Mouse (Mus musculus): ENCODE data around the gene Elof1.
"Not testable (repeated sequence)": the region's sequence is repeated elsewhere in the genome, so short reads cannot be mapped to it uniquely, and the experiment has no call there.

Gene Elof1

DNA sequence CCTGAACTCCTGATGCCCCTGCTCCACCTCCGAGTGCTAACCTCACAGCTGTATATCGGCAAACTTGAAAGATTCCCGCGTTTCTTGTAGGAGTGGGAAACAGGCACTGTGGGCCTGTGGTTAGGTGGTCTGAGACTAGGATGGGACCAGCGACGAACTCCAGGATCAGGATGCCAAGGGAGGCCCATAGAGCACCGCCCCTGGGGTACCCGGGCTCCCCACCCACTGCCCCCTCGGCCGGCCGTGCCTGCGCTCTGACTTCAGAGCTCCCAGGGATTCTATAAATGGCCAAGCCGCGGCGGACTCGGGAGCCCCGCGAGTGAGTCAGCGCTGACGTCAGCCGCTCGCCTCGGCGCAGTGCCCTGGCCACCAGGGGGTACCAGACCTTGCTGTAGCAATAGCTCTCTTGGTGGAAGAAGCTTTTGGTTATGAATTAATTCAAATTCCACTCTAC lies 21.1 kb downstream of the Elof1 start:
- DNase-seq (ENCODE audit: extremely low spot score, low spot score) = peak; percentile 80

DNA sequence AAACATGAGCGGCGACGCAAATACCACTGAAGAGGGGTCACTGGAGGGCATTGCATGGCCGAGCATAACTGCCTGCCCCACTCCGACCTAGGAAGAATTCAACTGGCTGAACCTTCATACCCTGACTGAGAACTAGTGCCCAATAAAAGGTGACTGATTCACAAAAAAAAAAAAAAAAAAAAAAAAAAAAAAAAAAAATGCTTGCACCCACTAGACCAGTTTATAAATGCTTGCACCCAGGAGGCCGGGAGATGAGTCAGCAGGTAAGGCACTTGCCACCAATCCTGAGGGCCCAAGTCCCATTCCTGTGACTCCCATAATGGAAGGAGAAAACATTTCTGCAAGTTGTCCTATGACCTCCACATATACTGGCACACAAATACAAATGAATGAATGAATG lies 24.2 kb downstream of the Elof1 start:
- no peak for DNase-seq (ENCODE audit: extremely low spot score, low spot score)

DNA sequence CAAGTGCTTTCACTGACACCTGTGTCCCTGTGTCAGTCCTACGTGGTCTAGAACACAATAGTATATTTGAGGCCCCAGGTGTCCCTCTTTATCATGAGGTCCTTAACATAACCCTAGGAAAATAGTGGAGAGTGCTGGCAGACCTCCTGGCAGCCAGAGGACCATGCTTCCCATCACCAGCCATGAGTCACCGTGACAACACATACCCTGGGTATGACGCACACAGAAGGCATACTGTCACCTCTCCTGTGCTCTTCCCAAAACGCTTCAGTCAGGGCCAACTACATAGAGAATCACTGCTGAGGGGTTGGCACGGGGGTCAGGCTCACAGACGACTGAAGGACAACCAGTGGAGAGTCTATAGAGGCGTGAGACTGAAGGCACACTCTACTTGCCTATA lies 27.0 kb downstream of the Elof1 start:
- DNase-seq (ENCODE audit: extremely low spot score, low spot score) = no peak

DNA sequence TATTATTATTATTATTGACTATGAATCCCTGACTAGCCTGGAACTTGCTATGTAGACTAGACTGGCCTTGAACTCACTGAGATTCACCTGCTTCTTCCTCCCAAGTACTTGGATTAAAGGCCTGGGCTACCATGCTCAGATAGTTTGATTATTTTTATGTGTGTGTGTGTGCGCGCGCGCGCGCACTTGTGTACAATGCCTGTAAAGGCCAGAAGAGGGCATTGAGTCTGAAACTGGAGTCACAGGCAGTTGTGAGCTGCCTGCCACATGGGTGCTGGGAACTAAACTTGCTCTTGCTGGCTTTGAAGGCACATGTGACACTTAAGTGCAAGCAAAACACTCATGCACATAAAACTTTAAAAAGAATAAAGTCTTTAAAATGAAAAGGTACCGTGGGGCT lies 27.7 kb downstream of the Elof1 start:
- DNase-seq (ENCODE audit: extremely low spot score, low spot score) = no peak

DNA sequence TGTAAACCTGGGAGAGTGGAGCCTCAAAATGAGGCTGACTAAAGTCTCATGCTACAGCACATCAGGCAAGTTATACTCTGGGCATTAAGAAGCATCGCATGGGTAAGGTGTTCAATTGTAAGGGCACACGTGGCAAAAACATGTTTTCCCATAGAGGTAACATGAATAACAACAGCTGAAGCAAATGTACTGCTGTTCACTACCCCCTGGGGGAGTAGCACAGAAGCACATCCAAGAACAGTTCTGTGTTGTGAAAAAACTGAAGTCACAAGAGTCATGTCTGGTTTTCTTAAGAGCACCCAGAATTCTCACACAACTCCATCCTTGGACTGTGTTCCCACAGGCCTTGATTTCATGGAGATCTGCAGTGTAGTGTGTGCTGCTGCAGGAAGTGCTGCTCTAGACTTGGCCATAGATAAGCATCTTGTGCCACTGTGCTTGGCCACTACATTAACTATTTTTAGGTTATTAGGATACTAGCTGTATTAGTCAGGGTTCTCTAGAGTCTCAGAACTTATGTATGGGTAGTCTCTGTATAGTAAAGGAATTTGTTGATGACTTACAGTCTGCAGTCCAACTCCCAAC lies 29.8 kb downstream of the Elof1 start:
- DNase-seq (ENCODE audit: extremely low spot score, low spot score) = no peak

DNA sequence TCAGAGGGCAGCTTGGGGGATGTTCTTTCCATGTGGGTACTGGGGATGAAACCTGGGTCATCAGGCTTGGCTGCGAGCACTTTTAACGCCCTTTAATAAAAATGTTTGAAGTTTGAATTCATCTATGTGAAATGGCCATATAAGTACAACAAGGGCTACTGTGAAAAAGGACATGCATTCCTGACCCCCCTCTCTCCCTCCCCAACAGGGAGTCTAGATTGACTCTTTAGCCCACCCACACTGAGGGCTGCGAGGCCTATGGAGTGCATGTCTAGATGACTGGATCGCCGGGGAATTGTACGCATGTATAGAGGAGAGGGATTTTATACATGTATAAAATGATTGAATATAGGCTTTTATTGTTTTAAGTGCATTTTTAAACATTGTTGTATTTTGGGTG lies 31.0 kb downstream of the Elof1 start:
- DNase-seq (ENCODE audit: extremely low spot score, low spot score) = no peak

DNA sequence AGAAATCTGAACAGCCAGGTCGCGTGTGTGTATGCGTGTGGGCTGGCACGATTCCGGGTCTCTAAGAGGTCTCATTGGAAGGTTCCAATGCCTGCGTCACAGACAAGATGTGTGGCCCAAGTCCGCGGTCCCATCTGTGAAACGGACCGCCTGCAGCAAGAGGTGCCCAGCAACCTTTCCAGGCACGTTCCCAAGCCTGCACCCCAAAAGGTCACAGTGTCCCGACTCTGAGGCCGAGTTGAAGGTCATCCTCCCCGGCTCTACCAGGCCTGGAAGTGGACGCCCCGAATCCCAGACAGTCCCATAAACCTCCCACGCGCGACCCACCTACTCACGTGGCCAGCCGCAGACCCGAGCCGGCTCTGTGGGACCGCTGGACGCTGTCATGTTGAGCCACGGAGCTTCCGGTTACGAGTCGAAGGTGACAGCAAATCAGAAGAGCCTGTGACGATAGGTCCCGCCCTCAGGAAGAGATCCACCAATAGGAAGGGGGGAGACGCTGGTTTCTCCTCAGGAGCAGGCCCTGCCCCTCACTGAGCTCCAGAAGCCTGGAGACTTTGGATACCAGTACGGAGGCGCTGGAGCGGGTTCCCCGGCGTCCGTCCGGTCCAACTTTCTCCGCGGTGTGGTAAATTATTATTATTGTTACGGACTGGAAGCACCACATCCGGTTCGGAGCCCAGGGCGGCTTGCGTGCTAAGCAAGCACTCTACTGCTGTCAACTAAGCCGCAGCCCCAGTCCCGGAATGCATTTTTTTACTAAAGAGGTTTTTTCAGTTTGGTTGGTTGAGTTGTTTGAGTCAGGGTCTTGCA lies 31.7 kb downstream of the Elof1 start, which contains the start of gene Ecsit:
TSS of gene Ecsit (minus strand) at position 417 of the 813 bp plus-strand sequence.
- peak; percentile 87 for DNase-seq (ENCODE audit: extremely low spot score, low spot score)

DNA sequence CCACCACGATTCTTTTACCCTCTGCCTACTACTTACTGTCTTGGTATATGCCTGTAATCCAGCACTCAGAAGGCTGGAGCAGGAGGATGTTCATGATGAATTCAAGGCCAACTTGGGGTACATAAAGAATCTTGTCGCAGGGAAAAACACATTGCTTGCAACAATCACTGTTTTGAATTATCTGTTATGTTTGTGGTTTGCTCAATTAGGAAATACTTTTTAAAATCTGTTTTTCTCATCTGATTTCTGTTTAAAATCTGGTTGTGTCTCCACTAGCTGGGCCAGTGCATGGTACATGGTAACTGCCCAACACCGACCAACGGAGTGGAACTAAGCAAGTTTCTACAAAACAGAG lies 32.3 kb downstream of the Elof1 start:
- DNase-seq (ENCODE audit: extremely low spot score, low spot score) = no peak

DNA sequence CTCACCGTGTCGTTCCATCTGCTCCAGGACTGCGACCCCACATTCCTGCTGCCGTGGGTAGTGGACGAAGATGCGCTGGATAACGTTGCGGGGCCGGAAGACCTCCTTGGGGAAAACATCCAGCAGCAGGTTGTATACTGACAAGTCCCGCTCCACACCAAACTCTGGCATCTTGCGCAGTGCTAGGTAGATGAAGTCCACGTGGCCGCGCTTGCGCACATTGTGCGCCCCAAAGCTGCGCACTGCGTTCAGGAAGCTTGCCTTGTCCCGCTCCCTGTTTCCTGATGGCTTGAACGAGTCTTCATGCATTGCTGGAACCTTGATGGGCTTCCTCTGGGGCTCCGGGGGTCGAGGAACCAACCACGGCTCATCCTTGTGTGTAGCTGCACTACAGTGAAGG lies 40.7 kb downstream of the Elof1 start:
- no peak for DNase-seq (ENCODE audit: extremely low spot score, low spot score)

DNA sequence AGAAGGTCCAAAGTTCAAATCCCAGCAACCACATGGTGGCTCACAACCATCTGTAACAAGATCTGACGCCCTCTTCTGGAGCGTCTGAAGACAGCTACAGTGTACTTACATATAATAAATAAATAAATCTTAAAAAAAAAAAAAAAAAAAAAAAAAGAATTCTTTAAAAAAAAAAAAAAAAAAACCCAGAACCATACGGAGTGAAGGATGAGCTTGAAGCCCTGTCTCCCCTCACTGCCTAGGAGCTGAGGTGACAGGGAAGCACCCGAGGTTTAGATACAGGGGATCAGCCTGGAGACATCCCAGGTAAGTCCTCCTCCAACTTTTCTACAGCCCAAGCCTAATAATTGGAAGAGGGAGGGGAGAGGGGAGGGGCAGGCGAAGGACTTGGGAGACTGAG lies 41.2 kb downstream of the Elof1 start:
- not testable (repeated sequence) for DNase-seq (ENCODE audit: extremely low spot score, low spot score)

DNA sequence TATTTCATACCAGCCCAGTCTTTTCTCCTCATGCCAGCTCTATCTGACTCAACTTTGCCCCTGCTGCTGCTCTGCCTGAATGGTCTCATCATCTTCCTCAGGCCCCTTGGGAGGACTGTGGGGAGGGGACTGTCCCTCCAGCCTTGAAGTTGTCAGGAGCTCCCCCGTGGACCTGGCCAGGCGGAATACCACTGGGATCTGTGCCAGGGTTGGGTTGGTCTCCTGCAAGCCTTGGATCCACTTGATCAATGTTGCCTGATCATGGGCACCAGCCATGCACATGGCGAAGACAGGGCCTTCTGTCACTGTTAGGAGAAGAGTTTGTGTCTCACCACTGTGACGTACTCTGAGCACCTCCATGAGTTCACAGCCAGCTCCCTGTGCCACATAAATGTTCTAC lies 44.7 kb downstream of the Elof1 start:
- no peak for DNase-seq (ENCODE audit: extremely low spot score, low spot score)

DNA sequence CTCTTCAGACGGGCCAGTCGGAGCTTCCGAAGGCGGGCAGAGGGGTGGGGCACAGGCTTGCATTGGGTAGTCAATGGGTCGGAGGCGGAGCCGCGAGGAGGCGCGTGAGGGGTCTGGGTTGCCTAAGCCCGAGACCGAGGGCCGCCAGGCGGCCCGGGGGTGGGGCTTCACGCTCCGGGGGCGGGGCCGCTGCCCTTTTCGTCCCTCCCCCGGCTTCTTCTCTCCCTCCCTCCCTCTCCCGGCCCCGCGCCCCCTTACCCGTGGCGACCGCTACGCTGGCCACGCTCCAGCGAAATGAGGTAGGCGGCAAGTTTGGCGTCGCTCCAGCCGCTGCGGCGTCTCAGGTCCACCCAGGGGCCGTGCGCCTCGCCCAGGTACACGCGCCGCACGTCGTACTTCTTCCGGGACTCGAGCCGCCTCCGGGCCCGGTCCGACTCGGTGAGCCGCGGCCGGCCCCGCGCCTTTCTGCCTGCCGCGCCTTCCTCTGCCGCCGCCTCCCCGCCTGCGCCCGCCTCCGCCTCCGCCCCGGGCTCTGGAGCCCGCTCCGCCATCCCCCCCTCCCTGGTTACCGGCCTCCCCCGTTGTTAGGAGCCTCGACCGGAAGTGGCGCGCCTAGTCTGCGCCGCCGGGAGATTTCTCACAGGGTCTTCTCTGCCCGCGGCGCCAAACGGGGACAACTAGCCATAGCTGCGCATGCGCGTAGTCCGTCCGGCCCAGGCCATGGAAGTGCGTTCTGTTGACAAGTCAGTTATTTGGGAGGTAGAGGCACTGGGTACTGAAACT lies 46.0 kb downstream of the Elof1 start, which contains the start of the genes Gm49318 and Zfp653:
TSS of gene Gm49318 (minus strand) at position 469 of the 783 bp plus-strand sequence.
TSS of gene Zfp653 (minus strand) at position 586 of the 783 bp plus-strand sequence.
- DNase-seq (ENCODE audit: extremely low spot score, low spot score) = peak; percentile 95

DNA sequence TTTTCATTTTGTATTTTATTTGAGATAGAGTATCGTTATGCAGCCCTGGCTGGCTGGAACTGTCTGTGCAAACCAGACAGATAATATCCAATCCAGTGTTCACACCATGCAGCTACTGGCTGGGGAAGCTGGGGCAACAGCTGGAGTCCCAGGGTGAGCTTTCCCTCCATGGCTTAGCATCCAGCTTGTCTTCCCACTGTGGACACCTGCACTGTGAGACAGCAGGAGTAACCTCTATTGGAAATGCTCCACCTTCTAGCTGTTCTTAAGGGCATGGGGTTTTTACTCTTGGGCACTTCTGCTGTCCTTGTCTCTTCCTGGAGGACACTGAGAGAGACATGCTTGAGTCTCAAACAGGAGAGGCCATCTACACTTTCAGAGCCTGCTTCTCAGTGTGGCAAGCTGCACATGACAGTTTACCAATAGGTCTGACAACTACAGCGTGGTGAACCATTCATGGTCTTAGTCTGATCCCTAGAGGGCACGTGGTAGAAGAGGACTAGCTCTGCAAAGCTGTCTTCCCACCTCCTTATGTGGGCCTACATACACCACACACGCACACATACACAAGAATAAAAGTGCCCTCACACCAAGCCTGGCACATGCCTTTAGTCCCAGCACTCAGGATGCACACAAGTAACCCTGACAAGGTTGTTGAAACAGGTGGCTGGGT lies 47.0 kb downstream of the Elof1 start:
- DNase-seq (ENCODE audit: extremely low spot score, low spot score) = no peak

DNA sequence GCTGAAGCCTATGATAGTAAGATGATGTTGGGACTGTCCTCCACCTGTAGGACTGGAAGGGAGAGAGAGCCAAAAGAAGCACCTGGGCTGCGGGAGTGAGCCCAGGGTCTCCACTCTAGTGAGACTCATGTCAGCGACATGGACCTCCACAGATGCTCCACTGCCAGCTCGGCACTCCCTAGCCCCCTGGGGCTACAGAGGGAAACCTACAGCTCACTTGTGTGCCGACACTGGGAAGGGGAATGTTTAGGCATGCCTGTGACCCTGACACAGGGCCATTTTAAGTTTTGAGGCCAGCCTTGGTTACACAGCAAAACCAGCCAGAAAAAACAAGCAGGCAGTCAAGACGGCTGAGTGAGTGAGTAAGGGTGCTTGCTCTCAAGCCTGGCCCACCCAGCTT lies 49.8 kb downstream of the Elof1 start:
- DNase-seq (ENCODE audit: extremely low spot score, low spot score) = no peak

DNA sequence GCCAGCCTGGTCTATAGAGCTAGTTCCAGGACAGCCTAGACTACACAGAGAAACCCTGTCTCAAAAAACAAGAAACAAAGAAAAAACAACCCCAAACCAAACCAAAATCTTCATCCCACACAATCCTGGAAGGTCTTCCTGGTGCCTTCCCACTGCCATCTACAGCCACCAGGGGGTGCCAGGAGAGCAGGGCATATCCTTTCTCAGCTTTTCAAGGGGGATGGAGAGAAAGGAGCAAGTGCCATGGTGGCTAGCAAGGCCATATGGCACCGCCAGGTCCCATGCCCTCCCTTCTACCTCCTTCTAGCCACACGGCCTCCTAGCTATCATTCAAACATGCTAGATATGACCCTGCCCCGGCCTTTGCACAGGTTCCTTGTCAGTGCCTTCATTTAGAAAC lies 50.5 kb downstream of the Elof1 start:
- DNase-seq (ENCODE audit: extremely low spot score, low spot score) = no peak

DNA sequence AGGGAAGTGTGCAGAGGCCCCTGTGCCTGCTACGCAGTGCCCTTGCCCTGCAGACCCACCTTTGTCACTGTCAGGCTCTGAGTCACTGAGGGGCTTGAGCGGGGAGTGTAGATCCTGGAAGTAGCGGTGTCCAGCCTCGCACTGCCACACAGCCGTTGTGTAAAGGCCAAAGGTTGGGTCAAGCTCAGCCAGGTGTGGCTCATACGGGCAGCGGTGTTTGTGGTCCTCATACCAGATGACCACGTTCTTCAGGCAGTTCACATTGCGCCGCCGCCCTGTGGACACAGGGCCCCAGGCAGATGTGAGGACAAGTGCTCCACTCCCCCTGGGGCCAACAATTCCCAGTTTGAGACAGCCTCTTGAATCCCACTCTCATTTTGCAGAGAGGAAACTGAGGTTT lies 51.3 kb downstream of the Elof1 start:
- DNase-seq (ENCODE audit: extremely low spot score, low spot score) = no peak

DNA sequence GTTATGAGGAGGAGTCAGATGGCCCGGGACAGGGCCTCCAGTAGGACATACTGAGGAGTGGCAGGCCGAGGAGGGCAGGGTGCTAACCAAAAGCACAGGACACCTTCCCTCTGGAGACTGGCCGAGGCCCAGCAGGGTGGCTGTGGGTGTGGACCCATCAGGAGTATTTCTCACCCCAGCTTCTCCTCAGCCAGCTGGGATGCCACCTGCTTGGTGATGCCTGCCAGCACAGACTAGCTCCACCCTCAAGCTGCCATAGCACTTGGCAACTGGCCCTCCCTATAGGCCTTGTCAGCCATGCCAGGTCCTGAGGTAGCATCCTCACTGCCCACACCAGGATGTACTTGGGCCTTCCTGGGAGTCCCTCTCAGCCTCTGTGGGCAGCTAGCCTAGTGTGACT lies 52.6 kb downstream of the Elof1 start:
- no peak for DNase-seq (ENCODE audit: extremely low spot score, low spot score)

All from neural tube, embryonic 10.5 days (tissue).